Mouse (Mus musculus) liver, embryonic 14.5 days (tissue): ENCODE results near the gene Uvrag. TPM values are rescaled to one million over a fixed set of nuclear protein-coding genes. Genes with fewer than 3 reads are reported as not detected.

Experiments used
- ATAC-seq: fragments of 200-750 bp; cut with Nextera tagmentation; 2 replicates; pipeline ENCODE4 v1.8.0; 2017; ENCODE audit warnings: moderate number of reproducible peaks, mild to moderate bottlenecking, moderate library complexity; ENCODE audit not compliant: insufficient read depth
- DNase-seq, 3 experiments: peaks; one replicate each; pipeline ENCODE4 v3.0.0-alpha.2; 2012 to 2013; ENCODE audit warnings: low read depth in 3 of 3, low spot score in 3 of 3
- H3K27ac ChIP-seq: fragments of 300-500 bp; sonication (generic); 2 replicates; pipeline ENCODE4 v1.5.1; 2014; ENCODE audit warnings: moderate library complexity, mild to moderate bottlenecking, control low read depth, inconsistent platforms
- H3K27me3 ChIP-seq: fragments of 300-500 bp; sonication (generic); 2 replicates; pipeline ENCODE4 v1.6.1; 2014; ENCODE audit warnings: mild to moderate bottlenecking, low read length, moderate library complexity; ENCODE audit not compliant: control insufficient read depth, insufficient read depth
- H3K36me3 ChIP-seq: fragments of 300-500 bp; sonication (generic); replicated peaks from 2 replicates; pipeline ENCODE4 v1.6.1; 2014; ENCODE audit warnings: low read depth; ENCODE audit not compliant: control insufficient read depth, insufficient read depth
- H3K4me1 ChIP-seq, 2 experiments: fragments of 200-500 bp in 1 of 2; fragments of 300-500 bp in 1 of 2; sonication (generic) in 1 of 2; replicated peaks; 2 replicates each; pipeline ENCODE4 v1.6.1; 2012 to 2014; ENCODE audit warnings: antibody characterized with exemption in 1 of 2, inconsistent platforms in 1 of 2, low read length in 1 of 2; ENCODE audit not compliant: control insufficient read depth in 2 of 2, insufficient read depth in 2 of 2
- H3K4me2 ChIP-seq: fragments of 300-500 bp; sonication (generic); 2 replicates; pipeline ENCODE4 v1.6.1; 2014; ENCODE audit warnings: low read depth, mild to moderate bottlenecking, control low read depth, moderate library complexity
- H3K4me3 ChIP-seq, 2 experiments: fragments of 200-500 bp in 1 of 2; fragments of 300-500 bp in 1 of 2; sonication (generic) in 1 of 2; 2 replicates each; pipeline ENCODE4 v1.5.1; 2012 to 2014; ENCODE audit warnings: low read depth in 2 of 2, low read length in 2 of 2, mild to moderate bottlenecking in 2 of 2, control low read depth in 1 of 2, inconsistent platforms in 1 of 2, moderate library complexity in 1 of 2; ENCODE audit not compliant: insufficient read depth in 1 of 2
- H3K9ac ChIP-seq: fragments of 300-500 bp; sonication (generic); replicated peaks from 2 replicates; pipeline ENCODE4 v1.6.1; 2014; ENCODE audit warnings: mild to moderate bottlenecking, control low read depth, moderate library complexity
- H3K9me3 ChIP-seq: fragments of 300-500 bp; sonication (generic); 2 replicates; pipeline ENCODE4 v1.6.1; 2016; ENCODE audit warnings: low read length, mixed read lengths; ENCODE audit not compliant: control insufficient read depth
- CTCF ChIP-seq: IDR thresholded peaks from 2 replicates; pipeline ENCODE4 v1.5.1; 2016; ENCODE audit warnings: antibody characterized with exemption, low read depth, control low read depth
- EP300 ChIP-seq: IDR thresholded peaks from 2 replicates; pipeline ENCODE4 v1.6.1; 2016; ENCODE audit warnings: antibody characterized with exemption, low read depth
- WGBS: fragments of 180-500 bp; shearing (Covaris S2); extraction: QIAGEN DNeasy Blood & Tissue Kit; methylation state at CpG from one replicate; pipeline ENCODE4 v1.1.7; 2014; ENCODE audit not compliant: insufficient replicate concordance; 5-methylcytosine and 5-hydroxymethylcytosine counted together
- polyA plus RNA-seq, 2 experiments: library from polyadenylated mRNA; depleted of rRNA in 1 of 2; stranded (reverse) in 1 of 2; unstranded in 1 of 2; fragments of >200 nt; fragmentation: Nextera tagmentation in 1 of 2; extraction: Ambion mirVana in 1 of 2; gene quantifications; 2 replicates each; pipeline versions ENCODE4 v1.2.1 to v1.2.3; 2012 to 2014

The Uvrag gene
- polyA plus RNA-seq, 2 experiments = 3.9 to 5.7 TPM

GRCm38 (mm10) chr7:99160995-99161394 is 20.1 kb upstream of the Uvrag start:
- DNase-seq = no peak

GRCm38 (mm10) chr7:99159446-99159845 is 18.5 kb upstream of the Uvrag start:
- WGBS = 70% methylated on average over 2 of the region's 2 CpGs
- Histone ChIP-seq H3K4me3 (no peak overlapping the region), H3K27me3 (no peaks in the 10 kb centered on the region), H3K36me3 (no peaks in the 10 kb centered on the region), H3K4me1 (peaks cover 0 to 24% of the 10 kb centered on the region in 2 experiments; a peak in 3 of 4 replicates), H3K27ac (no peak overlapping the region), H3K9ac (no peak overlapping the region), H3K9me3 (no peaks in the 10 kb centered on the region), H3K4me2 (no peak overlapping the region)
- ATAC-seq (no peak), DNase-seq (no peak)
- TF ChIP-seq EP300 (no peak), CTCF (no peak)

More at GRCm38 (mm10) chr7:99160995-99161394, 20.1 kb upstream of the Uvrag start:
- H3K4me1 ChIP-seq = peaks cover 0 to 15% of the 10 kb centered on the region in 2 experiments; a peak in 2 of 4 replicates
- H3K27ac ChIP-seq = no peak overlapping the region
- no peak overlapping the region for H3K9ac ChIP-seq
- no peaks in the 10 kb centered on the region for H3K9me3 ChIP-seq
- no peaks in the 10 kb centered on the region for H3K27me3 ChIP-seq
- no peaks in the 10 kb centered on the region for H3K36me3 ChIP-seq
- no peak overlapping the region for H3K4me3 ChIP-seq
- ATAC-seq = no peak
- TF ChIP-seq CTCF = no peak
- no peak for TF ChIP-seq EP300
- H3K4me2 ChIP-seq = no peak overlapping the region
- 76% methylated on average over 7 of the region's 7 CpGs for WGBS

- no peak overlapping the region for H3K27ac ChIP-seq
Observed at GRCm38 (mm10) chr7:99158904-99159303, 18.0 kb upstream of the Uvrag start.

GRCm38 (mm10) chr7:99158011-99158410 is 17.1 kb upstream of the Uvrag start:
- whole genome bisulfite sequencing = 62% methylated on average over 8 of the region's 8 CpGs
- ATAC-seq (no peak), DNase-seq (no peak)
- no peak overlapping the region for H3K27ac ChIP-seq
- no peak overlapping the region for H3K9ac ChIP-seq
- no peaks in the 10 kb centered on the region for H3K9me3 ChIP-seq
- no peak overlapping the region for H3K4me3 ChIP-seq
- H3K4me1 ChIP-seq = peaks cover 0 to 24% of the 10 kb centered on the region in 2 experiments; a peak in 3 of 4 replicates
- no peak overlapping the region for H3K4me2 ChIP-seq
- H3K36me3 ChIP-seq = no peaks in the 10 kb centered on the region
- H3K27me3 ChIP-seq = no peaks in the 10 kb centered on the region
- TF ChIP-seq CTCF = no peak
- no peak for TF ChIP-seq EP300

More at GRCm38 (mm10) chr7:99158904-99159303, 18.0 kb upstream of the Uvrag start:
- no peak for TF ChIP-seq CTCF
- no peak for TF ChIP-seq EP300
- H3K4me3 ChIP-seq = no peak overlapping the region
- H3K9ac ChIP-seq = no peak overlapping the region
- H3K27me3 ChIP-seq = no peaks in the 10 kb centered on the region
- no peaks in the 10 kb centered on the region for H3K36me3 ChIP-seq
- no peak for DNase-seq
- H3K4me2 ChIP-seq = no peak overlapping the region
- WGBS = 30% methylated on average over 5 of the region's 5 CpGs
- peaks cover 0 to 24% of the 10 kb centered on the region in 2 experiments; a peak in 3 of 4 replicates for H3K4me1 ChIP-seq
- no peaks in the 10 kb centered on the region for H3K9me3 ChIP-seq
- ATAC-seq = no peak

- no peak overlapping the region for H3K4me3 ChIP-seq
- no peaks in the 10 kb centered on the region for H3K9me3 ChIP-seq
- no peak overlapping the region for H3K9ac ChIP-seq
- DNase-seq (no peak), ATAC-seq (no peak)
- no peak for TF ChIP-seq EP300
- TF ChIP-seq CTCF = no peak
- WGBS = 63% methylated on average over 10 of the region's 10 CpGs
- no peak overlapping the region for H3K4me2 ChIP-seq
- H3K36me3 ChIP-seq = no peaks in the 10 kb centered on the region
- H3K4me1 ChIP-seq = peaks cover 0 to 20% of the 10 kb centered on the region in 2 experiments; a peak in 3 of 4 replicates
- no peaks in the 10 kb centered on the region for H3K27me3 ChIP-seq
- H3K27ac ChIP-seq = no peak overlapping the region
Observed at GRCm38 (mm10) chr7:99156737-99157136, 15.8 kb upstream of the Uvrag start.
